Mouse (Mus musculus): ENCODE measurements around the gene Trpm6. TPM values are rescaled to one million over a fixed set of nuclear protein-coding genes. Genes with fewer than 3 reads are reported as not detected.

Gene Trpm6
- polyA plus RNA-seq, 1 experiment from 2014 or later, result 0.54 TPM

GRCm38 (mm10) chr19:18902041-18902693, 152.4 kb downstream of the Trpm6 start:
- no peak overlapping the region for H3K4me2 ChIP-seq (replicated peaks)
- 73% methylated on average over 15 of the region's 15 CpGs for WGBS
- no peak for ATAC-seq (ENCODE audit: low FRiP score, low read depth)

GRCm38 (mm10) chr19:18902694-18903067, 152.9 kb downstream of the Trpm6 start:
- WGBS, result 80% methylated on average over 6 of the region's 6 CpGs
- Histone ChIP-seq H3K4me2 (replicated peaks) (no peak overlapping the region), H3K9ac (replicated peaks) (no peak overlapping the region), H3K27ac (replicated peaks) (no peak overlapping the region), H3K9me3 (no peaks in the 10 kb centered on the region), H3K4me3 (no peak overlapping the region), H3K36me3 (no peaks in the 10 kb centered on the region), H3K27me3 (no peaks in the 10 kb centered on the region), H3K4me1 (peaks cover 7% of the 10 kb centered on the region; the same call in 1 of the 2 replicates)
- no peak for ATAC-seq (ENCODE audit: low FRiP score, low read depth)

More at GRCm38 (mm10) chr19:18902041-18902693, 152.4 kb downstream of the Trpm6 start:
- H3K9me3 ChIP-seq, result no peaks in the 10 kb centered on the region
- H3K9ac ChIP-seq (replicated peaks), result no peak overlapping the region
- H3K27ac ChIP-seq (replicated peaks), result no peak overlapping the region
- no peak overlapping the region for H3K4me3 ChIP-seq
- no peaks in the 10 kb centered on the region for H3K36me3 ChIP-seq
- no peaks in the 10 kb centered on the region for H3K27me3 ChIP-seq
- H3K4me1 ChIP-seq, result peaks cover 7% of the 10 kb centered on the region; the same call in 1 of the 2 replicates

DNA sequence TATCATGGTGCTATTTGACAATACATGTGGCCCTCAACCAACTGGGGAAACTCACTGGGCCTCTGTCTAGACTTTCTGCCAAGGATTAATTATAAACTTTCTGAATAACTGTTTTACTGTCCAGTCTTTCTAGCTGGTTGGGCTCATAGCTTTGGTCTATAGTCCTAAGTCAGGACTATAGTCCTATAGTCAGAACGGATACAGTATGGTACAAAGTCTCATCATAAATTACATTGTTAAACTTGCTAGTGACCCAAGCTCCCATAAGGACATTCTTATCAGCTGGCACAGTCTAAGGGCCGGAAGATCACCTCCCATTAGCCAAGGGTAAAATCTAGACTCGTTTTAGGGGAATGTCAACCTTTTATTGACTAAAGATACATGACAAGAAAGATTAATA, 155.7 kb downstream of the Trpm6 start:
- ATAC-seq (ENCODE audit: low FRiP score, low read depth), result no peak
- Histone ChIP-seq H3K27me3 (no peaks in the 10 kb centered on the region), H3K4me2 (replicated peaks) (no peak overlapping the region), H3K27ac (replicated peaks) (no peak overlapping the region), H3K36me3 (no peaks in the 10 kb centered on the region), H3K4me1 (peaks cover 3% of the 10 kb centered on the region; the same call in 1 of the 2 replicates), H3K9ac (replicated peaks) (no peak overlapping the region), H3K9me3 (no peaks in the 10 kb centered on the region), H3K4me3 (no peak overlapping the region)
- WGBS, result 81% methylated on average over 3 of the region's 3 CpGs

GRCm38 (mm10) chr19:18909641-18910040, 159.9 kb downstream of the Trpm6 start:
- Histone ChIP-seq H3K4me3 (no peak overlapping the region), H3K4me1 (no peaks in the 10 kb centered on the region), H3K36me3 (no peaks in the 10 kb centered on the region), H3K9me3 (no peaks in the 10 kb centered on the region), H3K27me3 (no peaks in the 10 kb centered on the region), H3K9ac (replicated peaks) (no peak overlapping the region), H3K4me2 (replicated peaks) (no peak overlapping the region), H3K27ac (replicated peaks) (no peak overlapping the region)
- no peak for ATAC-seq (ENCODE audit: low FRiP score, low read depth)
- WGBS, result 68% methylated on average over 3 of the region's 3 CpGs

DNA sequence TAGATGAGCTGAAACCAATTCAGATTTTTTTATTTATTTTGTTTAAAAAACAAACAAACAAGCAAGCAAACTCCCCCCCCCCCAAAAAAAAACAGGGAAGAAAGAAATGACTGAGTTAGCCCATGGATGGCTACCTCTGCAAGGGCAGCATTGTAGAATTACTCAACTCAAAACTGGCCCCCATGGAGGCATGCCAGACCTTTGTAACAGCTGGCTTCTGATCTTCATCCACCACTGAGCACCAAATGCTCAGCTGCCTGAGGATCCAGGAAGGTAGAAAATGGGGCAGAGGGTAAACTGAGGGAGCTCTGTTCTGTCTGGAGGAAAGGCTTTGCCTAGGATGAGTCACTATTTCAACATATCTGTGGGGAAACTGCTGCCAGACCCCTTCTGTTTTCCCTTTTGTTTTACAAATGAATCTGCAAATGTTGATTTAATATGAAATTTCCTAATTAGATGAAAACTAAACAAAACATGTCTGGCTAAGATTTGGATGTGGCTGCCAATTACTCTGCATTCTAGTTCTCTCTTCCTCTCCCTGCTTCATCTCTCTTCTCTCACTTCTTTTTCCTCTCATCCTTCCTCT, 162.1 kb downstream of the Trpm6 start:
- Histone ChIP-seq H3K4me3 (no peak overlapping the region), H3K4me1 (no peaks in the 10 kb centered on the region), H3K27me3 (no peaks in the 10 kb centered on the region), H3K4me2 (replicated peaks) (no peak overlapping the region), H3K36me3 (no peaks in the 10 kb centered on the region), H3K27ac (replicated peaks) (no peak overlapping the region), H3K9me3 (no peaks in the 10 kb centered on the region), H3K9ac (replicated peaks) (no peak overlapping the region)
- ATAC-seq (ENCODE audit: low FRiP score, low read depth), result no peak

- H3K4me2 ChIP-seq (replicated peaks), result no peak overlapping the region
- no peak for ATAC-seq (ENCODE audit: low FRiP score, low read depth)
- H3K27me3 ChIP-seq, result no peaks in the 10 kb centered on the region
- no peak overlapping the region for H3K27ac ChIP-seq (replicated peaks)
- H3K4me1 ChIP-seq, result 0 out of 2 replicates have a peak, but pooled peaks cover 3% of the 10 kb centered on the region
- no peak overlapping the region for H3K9ac ChIP-seq (replicated peaks)
- no peaks in the 10 kb centered on the region for H3K9me3 ChIP-seq
- WGBS, result 86% methylated on average over 6 of the region's 6 CpGs
- no peaks in the 10 kb centered on the region for H3K36me3 ChIP-seq
- no peak overlapping the region for H3K4me3 ChIP-seq
These were observed 191.6 kb downstream of the Trpm6 start for GRCm38 (mm10) chr19:18941391-18941790.

Other genes starting within 250 kb of the Trpm6 start
- 40.0 and 43.5 TPM in 2 replicates for gene Ostf1, start 118.2 kb upstream of the Trpm6 start, polyA plus RNA-seq (2016; fragmentation: Nextera tagmentation; extraction: Ambion mirVana)
- 5.2 and 6.1 TPM in 2 replicates for gene Nmrk1, start 118.0 kb upstream of the Trpm6 start, polyA plus RNA-seq (2016; fragmentation: Nextera tagmentation; extraction: Ambion mirVana)
- gene Carnmt1, start 79.2 kb upstream of the Trpm6 start, polyA plus RNA-seq (2016; fragmentation: Nextera tagmentation; extraction: Ambion mirVana), result 25.3 and 26.2 TPM in 2 replicates
- 79.1 and 88.4 TPM in 2 replicates for gene D030056L22Rik, start 36.8 kb upstream of the Trpm6 start, polyA plus RNA-seq (2016; fragmentation: Nextera tagmentation; extraction: Ambion mirVana)

Measured in midbrain, embryonic 12.5 days (tissue).